Mouse (Mus musculus): ENCODE results near the gene Elane. TPM values are rescaled to one million over a fixed set of nuclear protein-coding genes. Genes with fewer than 3 reads are reported as not detected.

Elane gene
- polyA plus RNA-seq, 1 experiment: not detected

DNA sequence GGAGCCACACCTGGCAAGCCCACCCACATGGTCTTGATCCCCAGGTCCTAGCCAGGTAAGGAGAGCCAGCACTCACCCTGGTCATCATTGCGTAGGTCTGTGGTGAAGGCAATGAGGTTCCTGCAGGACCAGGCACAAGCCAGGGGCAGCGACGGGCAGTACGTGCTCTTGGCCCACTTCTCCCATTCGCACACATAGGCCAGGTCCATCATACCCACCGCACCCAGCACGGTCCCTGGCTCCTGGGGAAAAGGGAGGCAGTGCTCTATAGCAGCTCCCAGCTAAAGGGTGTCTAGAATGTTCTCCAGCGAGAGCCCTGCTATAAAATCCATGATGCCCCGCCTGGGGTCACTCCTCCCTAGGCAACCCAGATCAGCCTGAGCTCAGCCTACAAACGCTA, 21.4 kb downstream of the Elane start:
- Histone ChIP-seq H3K4me3 (ENCODE audit: insufficient read depth, low read depth, low read length) (no peak overlapping the region), H3K4me1 (ENCODE audit: control insufficient read depth, insufficient read depth, low read length) (peaks cover 30% of the 10 kb centered on the region), H3K27ac (ENCODE audit: insufficient read depth, low read depth, low read length) (no peak overlapping the region)
- WGBS: 93% methylated on average over 10 of the region's 10 CpGs
- TF ChIP-seq POLR2A (IDR thresholded peaks at IDR 0.05; ENCODE audit: insufficient read depth, low read depth, low read length) (no peak), CTCF (IDR thresholded peaks at IDR 0.05; ENCODE audit: insufficient read depth, low read depth, low read length) (no peak)

DNA sequence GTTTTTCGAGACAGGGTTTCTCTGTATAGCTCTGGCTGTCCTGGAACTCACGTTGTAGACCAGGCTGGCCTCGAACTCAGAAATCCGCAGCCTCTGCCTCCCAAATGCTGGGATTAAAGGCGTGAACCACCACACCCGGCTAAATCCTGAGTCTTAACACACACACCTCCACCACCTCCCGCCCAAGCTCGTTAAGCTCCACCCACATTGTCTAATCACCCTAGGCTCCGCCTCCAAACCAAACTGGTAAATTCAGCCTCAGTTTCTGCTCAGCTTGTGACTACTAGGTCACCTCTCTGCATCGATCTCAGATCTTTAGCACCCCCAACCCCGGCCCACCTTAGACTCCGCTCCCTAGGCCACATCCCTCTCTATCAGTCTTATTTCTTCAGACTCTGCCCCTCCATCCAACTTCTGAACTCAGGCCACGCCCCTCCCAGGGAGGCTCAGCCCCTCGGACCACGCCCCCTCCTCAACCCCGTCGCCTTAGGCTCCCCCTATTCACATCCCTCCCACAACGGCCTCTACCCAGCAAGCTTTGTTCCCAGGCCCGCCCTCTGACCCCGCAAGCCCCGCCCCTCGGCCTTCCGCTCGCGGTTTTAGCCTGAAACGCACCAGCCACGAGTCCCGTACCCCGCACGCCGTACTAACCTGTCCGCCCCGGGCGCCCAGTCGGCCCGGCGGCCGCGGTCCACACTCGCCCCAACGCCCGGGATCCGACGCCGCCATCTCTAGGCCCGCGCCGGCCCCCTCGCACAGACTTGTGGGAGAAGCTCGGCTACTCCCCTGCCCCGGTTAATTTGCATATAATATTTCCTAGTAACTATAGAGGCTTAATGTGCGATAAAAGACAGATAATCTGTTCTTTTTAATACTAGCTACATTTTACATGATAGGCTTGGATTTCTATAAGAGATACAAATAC, 22.4 kb downstream of the Elane start, which contains the start of gene Med16:
TSS of gene Med16 (minus strand) at position 757 of the 925 bp plus-strand sequence.
- TF ChIP-seq POLR2A (IDR thresholded peaks at IDR 0.05; ENCODE audit: insufficient read depth, low read depth, low read length) (peak; percentile 70), CTCF (IDR thresholded peaks at IDR 0.05; ENCODE audit: insufficient read depth, low read depth, low read length) (no peak)
- 2% methylated on average over 52 of the region's 52 CpGs for WGBS
- H3K27ac ChIP-seq (ENCODE audit: insufficient read depth, low read depth, low read length): peak within 1 kb of the TSS; percentile 100
- peaks cover 25% of the 10 kb centered on the region for H3K4me1 ChIP-seq (ENCODE audit: control insufficient read depth, insufficient read depth, low read length)
- peak within 1 kb of the TSS; percentile 100 for H3K4me3 ChIP-seq (ENCODE audit: insufficient read depth, low read depth, low read length)

GRCm38 (mm10) chr10:79909092-79909922, 23.3 kb downstream of the Elane start:
- Histone ChIP-seq H3K27ac (ENCODE audit: insufficient read depth, low read depth, low read length) (peak overlapping the region; percentile 92), H3K4me1 (ENCODE audit: control insufficient read depth, insufficient read depth, low read length) (peaks cover 30% of the 10 kb centered on the region), H3K4me3 (ENCODE audit: insufficient read depth, low read depth, low read length) (no peak overlapping the region)
- WGBS: 19% methylated on average over 14 of the region's 14 CpGs
- TF ChIP-seq POLR2A (IDR thresholded peaks at IDR 0.05; ENCODE audit: insufficient read depth, low read depth, low read length) (no peak), CTCF (IDR thresholded peaks at IDR 0.05; ENCODE audit: insufficient read depth, low read depth, low read length) (no peak)

- TF ChIP-seq CTCF (IDR thresholded peaks at IDR 0.05; ENCODE audit: insufficient read depth, low read depth, low read length) (no peak), POLR2A (IDR thresholded peaks at IDR 0.05; ENCODE audit: insufficient read depth, low read depth, low read length) (no peak)
- Histone ChIP-seq H3K4me3 (ENCODE audit: insufficient read depth, low read depth, low read length) (no peak within 1 kb of the TSS), H3K4me1 (ENCODE audit: control insufficient read depth, insufficient read depth, low read length) (peaks cover 42% of the 10 kb centered on the region), H3K27ac (ENCODE audit: insufficient read depth, low read depth, low read length) (peak within 1 kb of the TSS; percentile 92; the same call in 1 of the 2 replicates)
- WGBS: 93% methylated on average over 4 of the region's 4 CpGs
Measured at GRCm38 (mm10) chr10:79910556-79910955, 24.5 kb downstream of the Elane start, which contains the start of gene Gm26602. Gm26602 (plus strand) TSS chr10:79910856.

DNA sequence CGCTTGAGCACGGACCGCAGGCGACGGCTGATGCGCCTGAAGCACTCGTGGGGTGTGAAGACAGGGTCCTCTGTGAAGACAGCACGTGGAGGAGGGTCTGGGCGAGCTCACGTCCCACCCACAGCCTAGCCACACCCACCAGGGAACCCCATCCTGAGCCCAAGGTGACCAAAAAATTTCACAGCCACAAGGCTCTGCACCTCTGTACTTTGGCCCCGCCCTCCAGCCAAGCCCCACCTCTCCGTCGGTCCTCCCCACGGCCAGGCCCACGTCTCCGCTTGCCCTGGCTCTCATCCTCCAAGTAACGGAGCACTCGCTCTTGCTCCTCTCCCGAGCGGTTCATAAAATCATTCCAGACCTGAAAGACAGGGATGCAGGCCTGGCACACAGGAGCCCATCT, 26.4 kb downstream of the Elane start:
- TF ChIP-seq CTCF (IDR thresholded peaks at IDR 0.05; ENCODE audit: insufficient read depth, low read depth, low read length) (no peak), POLR2A (IDR thresholded peaks at IDR 0.05; ENCODE audit: insufficient read depth, low read depth, low read length) (no peak)
- 77% methylated on average over 20 of the region's 20 CpGs for WGBS

DNA sequence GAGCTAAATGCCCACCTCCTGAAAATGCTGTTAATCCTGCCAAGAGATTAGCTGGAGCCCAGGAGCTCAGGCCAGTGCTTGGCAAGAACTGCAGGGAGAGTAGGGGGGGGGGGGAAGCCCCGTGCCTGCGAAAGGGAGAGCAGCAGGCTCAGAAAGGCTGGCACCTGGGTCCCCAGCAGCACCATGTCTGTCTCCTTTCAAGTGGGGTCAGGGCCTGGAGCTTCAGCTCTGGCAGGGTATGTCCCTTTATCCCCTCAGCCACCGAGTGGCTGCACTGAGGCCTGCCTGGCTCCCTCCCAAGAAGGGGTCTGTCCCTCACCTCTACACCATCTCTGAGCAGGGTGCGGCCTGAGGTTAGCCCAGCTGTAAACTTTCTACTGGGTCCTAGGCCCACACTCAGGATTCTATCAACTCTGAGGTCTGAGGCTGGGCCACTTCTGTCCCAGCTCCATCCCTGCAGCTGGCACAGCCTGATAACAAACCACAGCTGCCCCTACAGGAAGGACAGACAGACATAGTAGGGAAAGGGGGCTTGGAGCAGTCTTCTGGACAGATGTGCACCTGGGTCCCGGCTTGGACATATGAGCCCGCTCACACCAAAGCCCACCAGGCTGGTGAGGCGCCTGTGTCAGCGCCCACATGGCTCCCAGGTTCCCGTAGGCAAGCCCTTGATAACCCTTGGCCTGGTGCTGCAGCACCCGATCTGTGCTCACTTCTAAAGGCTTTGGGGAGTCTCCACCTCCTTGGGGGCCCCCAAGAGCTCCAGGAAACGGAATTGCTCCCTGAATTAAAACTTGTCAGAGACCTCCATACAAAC, 28.3 kb downstream of the Elane start:
- TF ChIP-seq POLR2A (IDR thresholded peaks at IDR 0.05; ENCODE audit: insufficient read depth, low read depth, low read length) (no peak), CTCF (IDR thresholded peaks at IDR 0.05; ENCODE audit: insufficient read depth, low read depth, low read length) (no peak)
- H3K4me3 ChIP-seq (ENCODE audit: insufficient read depth, low read depth, low read length): no peak overlapping the region
- H3K27ac ChIP-seq (ENCODE audit: insufficient read depth, low read depth, low read length): no peak overlapping the region
- H3K4me1 ChIP-seq (ENCODE audit: control insufficient read depth, insufficient read depth, low read length): peaks cover 49% of the 10 kb centered on the region
- 48% methylated on average over 11 of the region's 11 CpGs for WGBS

More for the DNA sequence above, 26.4 kb downstream of the Elane start:
- no peak overlapping the region for H3K4me3 ChIP-seq (ENCODE audit: insufficient read depth, low read depth, low read length)
- H3K27ac ChIP-seq (ENCODE audit: insufficient read depth, low read depth, low read length): no peak overlapping the region
- H3K4me1 ChIP-seq (ENCODE audit: control insufficient read depth, insufficient read depth, low read length): peaks cover 45% of the 10 kb centered on the region

GRCm38 (mm10) chr10:79914948-79915596, 29.0 kb downstream of the Elane start:
- WGBS: 35% methylated on average over 7 of the region's 7 CpGs
- TF ChIP-seq POLR2A (IDR thresholded peaks at IDR 0.05; ENCODE audit: insufficient read depth, low read depth, low read length): no peak
- no peak for TF ChIP-seq CTCF (IDR thresholded peaks at IDR 0.05; ENCODE audit: insufficient read depth, low read depth, low read length)
- Histone ChIP-seq H3K4me1 (ENCODE audit: control insufficient read depth, insufficient read depth, low read length) (peaks cover 45% of the 10 kb centered on the region), H3K4me3 (ENCODE audit: insufficient read depth, low read depth, low read length) (no peak overlapping the region), H3K27ac (ENCODE audit: insufficient read depth, low read depth, low read length) (no peak overlapping the region)

- H3K27ac ChIP-seq (ENCODE audit: insufficient read depth, low read depth, low read length): peak overlapping the region; percentile 83
- peaks cover 55% of the 10 kb centered on the region for H3K4me1 ChIP-seq (ENCODE audit: control insufficient read depth, insufficient read depth, low read length)
- H3K4me3 ChIP-seq (ENCODE audit: insufficient read depth, low read depth, low read length): peak overlapping the region; percentile 86
- WGBS: 4% methylated on average over 8 of the region's 8 CpGs
- TF ChIP-seq CTCF (IDR thresholded peaks at IDR 0.05; ENCODE audit: insufficient read depth, low read depth, low read length) (no peak), POLR2A (IDR thresholded peaks at IDR 0.05; ENCODE audit: insufficient read depth, low read depth, low read length) (no peak)
Measured at GRCm38 (mm10) chr10:79916081-79916480, 30.0 kb downstream of the Elane start.
